Mouse (Mus musculus) hindbrain, embryonic 12.5 days (tissue): ENCODE measurements around the gene Myo5a. TPM values are rescaled to one million over a fixed set of nuclear protein-coding genes. Genes with fewer than 3 reads are reported as not detected.

ENCODE experiments used
- ATAC-seq: fragments of 200-750 bp; cut with Nextera tagmentation; 2 replicates; pipeline ENCODE4 v1.8.0; 2017; ENCODE audit warnings: moderate TSS enrichment; ENCODE audit not compliant: low FRiP score
- H3K27ac ChIP-seq: fragments of 300-500 bp; sonication (generic); 2 replicates; pipeline ENCODE4 v1.5.1; 2016; ENCODE audit warnings: mild to moderate bottlenecking
- H3K27me3 ChIP-seq: fragments of 300-500 bp; sonication (generic); 2 replicates; pipeline ENCODE4 v1.6.1; 2016; ENCODE audit warnings: mild to moderate bottlenecking
- H3K36me3 ChIP-seq: fragments of 300-500 bp; sonication (generic); 2 replicates; pipeline ENCODE4 v1.6.1; 2016; ENCODE audit warnings: mild to moderate bottlenecking
- H3K4me1 ChIP-seq: fragments of 300-500 bp; sonication (generic); 2 replicates; pipeline ENCODE4 v1.6.1; 2016
- H3K4me2 ChIP-seq: fragments of 300-500 bp; sonication (generic); replicated peaks from 2 replicates; pipeline ENCODE4 v1.6.1; 2016; ENCODE audit warnings: mild to moderate bottlenecking
- H3K4me3 ChIP-seq: fragments of 300-500 bp; sonication (generic); 2 replicates; pipeline ENCODE4 v1.5.1; 2016; ENCODE audit warnings: mild to moderate bottlenecking
- H3K9ac ChIP-seq: fragments of 300-500 bp; sonication (generic); 2 replicates; pipeline ENCODE4 v1.6.1; 2016; ENCODE audit warnings: mild to moderate bottlenecking, moderate library complexity
- H3K9me3 ChIP-seq: fragments of 300-500 bp; sonication (generic); replicated peaks from 2 replicates; pipeline ENCODE4 v1.6.1; 2016; ENCODE audit warnings: mild to moderate bottlenecking
- WGBS: fragments of 180-500 bp; shearing (Covaris S2); methylation state at CpG from one replicate; pipeline ENCODE4 v1.1.7; 2016; 5-methylcytosine and 5-hydroxymethylcytosine counted together
- polyA plus RNA-seq: library from polyadenylated mRNA; unstranded; fragments of >200 nt; fragmentation: Nextera tagmentation; extraction: Ambion mirVana; gene quantifications from 2 replicates; pipeline ENCODE4 v1.2.1, GENCODE M21; 2016

Myo5a gene
- 40.9 and 44.5 TPM in 2 replicates for polyA plus RNA-seq

- ATAC-seq: no peak; the same call in 1 of the 2 replicates
- Histone ChIP-seq H3K4me2 (peak within 1 kb of the TSS; percentile 72), H3K9me3 (no peaks in the 10 kb centered on the region), H3K27ac (peak within 1 kb of the TSS; percentile 97), H3K4me1 (peaks cover 13% of the 10 kb centered on the region), H3K9ac (peak within 1 kb of the TSS; percentile 92), H3K27me3 (no peaks in the 10 kb centered on the region), H3K4me3 (peak within 1 kb of the TSS; percentile 86), H3K36me3 (no peaks in the 10 kb centered on the region)
- WGBS: 20% methylated on average over 23 of the region's 23 CpGs
These were observed at the start of gene Myo5a for GRCm38 (mm10) chr9:75070457-75071028. Gene Myo5a (plus strand): TSS chr9:75071015.

- H3K4me2 ChIP-seq: no peak overlapping the region
- peaks cover 35% of the 10 kb centered on the region for H3K36me3 ChIP-seq
These were observed 48.3 kb upstream of the Myo5a start for GRCm38 (mm10) chr9:75022546-75022945.

GRCm38 (mm10) chr9:75023150-75023894 is 47.5 kb upstream of the Myo5a start:
- H3K4me3 ChIP-seq: no peak overlapping the region
- peaks cover 38% of the 10 kb centered on the region for H3K36me3 ChIP-seq
- no peaks in the 10 kb centered on the region for H3K4me1 ChIP-seq
- no peak overlapping the region for H3K9ac ChIP-seq
- H3K27me3 ChIP-seq: no peaks in the 10 kb centered on the region
- H3K9me3 ChIP-seq: no peaks in the 10 kb centered on the region
- WGBS: 74% methylated on average over 5 of the region's 5 CpGs
- no peak overlapping the region for H3K4me2 ChIP-seq
- no peak overlapping the region for H3K27ac ChIP-seq
- no peak for ATAC-seq

More at GRCm38 (mm10) chr9:75022546-75022945, 48.3 kb upstream of the Myo5a start:
- no peaks in the 10 kb centered on the region for H3K4me1 ChIP-seq
- 86% methylated on average over 7 of the region's 7 CpGs for WGBS
- no peaks in the 10 kb centered on the region for H3K9me3 ChIP-seq
- H3K9ac ChIP-seq: no peak overlapping the region
- no peak overlapping the region for H3K27ac ChIP-seq
- H3K27me3 ChIP-seq: no peaks in the 10 kb centered on the region
- no peak for ATAC-seq
- no peak overlapping the region for H3K4me3 ChIP-seq

DNA sequence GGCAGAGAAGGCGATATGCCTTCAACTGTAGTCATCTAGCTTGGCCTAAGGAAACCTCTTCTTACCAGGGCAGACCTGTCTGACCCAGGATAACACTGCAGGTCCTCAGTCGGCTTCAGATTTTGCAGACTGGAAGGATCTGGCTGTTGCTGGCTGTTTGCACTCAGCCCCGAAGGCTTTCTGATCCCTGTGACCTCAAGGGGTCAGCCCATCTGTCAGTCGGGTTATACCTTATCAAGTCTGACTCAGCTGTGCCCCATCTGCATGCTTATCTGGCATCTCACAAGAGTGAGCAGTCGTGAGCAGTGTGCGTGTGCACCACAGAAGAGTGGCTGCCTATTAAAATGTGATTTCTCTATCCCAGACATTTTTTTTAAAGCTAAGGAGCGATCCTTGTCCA is 46.7 kb upstream of the Myo5a start:
- no peak overlapping the region for H3K4me3 ChIP-seq
- ATAC-seq: no peak
- peaks cover 37% of the 10 kb centered on the region for H3K36me3 ChIP-seq
- H3K9ac ChIP-seq: no peak overlapping the region
- no peaks in the 10 kb centered on the region for H3K9me3 ChIP-seq
- H3K27me3 ChIP-seq: no peaks in the 10 kb centered on the region
- H3K4me1 ChIP-seq: no peaks in the 10 kb centered on the region
- 59% methylated on average over 7 of the region's 7 CpGs for WGBS
- H3K27ac ChIP-seq: no peak overlapping the region
- no peak overlapping the region for H3K4me2 ChIP-seq

DNA sequence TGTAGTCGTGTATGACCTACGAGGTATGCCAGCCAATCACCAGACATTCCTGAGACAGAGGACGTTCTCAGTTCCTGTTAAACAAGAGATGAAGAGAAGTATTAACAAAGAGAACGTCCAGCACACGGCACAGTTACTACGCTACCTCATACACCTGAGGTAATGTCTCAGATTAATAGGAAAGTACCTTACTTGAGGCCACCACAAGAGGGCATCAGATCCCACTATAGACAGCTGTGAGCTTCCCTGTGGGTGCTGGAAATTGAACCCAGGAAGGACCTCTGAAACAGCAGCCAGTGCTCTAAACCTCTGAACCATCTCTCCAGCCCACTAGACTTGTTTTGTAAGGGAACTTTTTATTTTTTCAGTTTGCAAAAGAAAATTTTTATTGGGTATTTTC is 45.1 kb upstream of the Myo5a start:
- Histone ChIP-seq H3K9me3 (no peaks in the 10 kb centered on the region), H3K27me3 (no peaks in the 10 kb centered on the region), H3K4me2 (no peak overlapping the region), H3K27ac (no peak overlapping the region), H3K9ac (no peak overlapping the region), H3K36me3 (peaks cover 24% of the 10 kb centered on the region), H3K4me1 (no peaks in the 10 kb centered on the region), H3K4me3 (no peak overlapping the region)
- 71% methylated on average over 6 of the region's 6 CpGs for WGBS
- no peak for ATAC-seq

- no peak overlapping the region for H3K27ac ChIP-seq
- H3K27me3 ChIP-seq: no peaks in the 10 kb centered on the region
- no peak overlapping the region for H3K4me2 ChIP-seq
- 90% methylated on average over 1 of the region's 1 CpGs for WGBS
- no peak for ATAC-seq
- H3K4me1 ChIP-seq: no peaks in the 10 kb centered on the region
- H3K9ac ChIP-seq: no peak overlapping the region
- no peaks in the 10 kb centered on the region for H3K9me3 ChIP-seq
- no peak overlapping the region for H3K4me3 ChIP-seq
- H3K36me3 ChIP-seq: peaks cover 13% of the 10 kb centered on the region
These were observed 38.4 kb upstream of the Myo5a start for GRCm38 (mm10) chr9:75032408-75032807.

DNA sequence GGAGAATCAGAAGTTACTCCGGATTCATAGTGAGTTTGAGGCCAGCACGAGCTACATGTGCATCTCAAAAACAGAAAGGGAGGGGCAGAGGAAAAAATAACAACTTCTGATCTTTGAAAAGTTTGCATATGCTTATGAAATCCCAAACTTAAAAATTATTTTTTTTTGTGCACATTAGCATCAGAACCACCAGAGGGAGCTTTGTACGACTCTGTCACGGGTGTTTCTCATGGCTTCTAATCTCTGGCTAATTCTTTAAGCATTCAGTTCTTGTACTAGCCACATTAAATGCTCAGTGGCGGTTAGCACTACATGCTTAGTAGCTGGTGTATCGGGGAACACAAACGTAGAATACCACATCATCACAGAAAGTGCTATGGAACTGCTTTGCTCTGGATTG is 37.7 kb upstream of the Myo5a start:
- no peak overlapping the region for H3K4me3 ChIP-seq
- peaks cover 9% of the 10 kb centered on the region for H3K36me3 ChIP-seq
- H3K27ac ChIP-seq: no peak overlapping the region
- no peaks in the 10 kb centered on the region for H3K9me3 ChIP-seq
- no peak overlapping the region for H3K4me2 ChIP-seq
- no peaks in the 10 kb centered on the region for H3K27me3 ChIP-seq
- ATAC-seq: no peak
- no peaks in the 10 kb centered on the region for H3K4me1 ChIP-seq
- H3K9ac ChIP-seq: no peak overlapping the region
- 61% methylated on average over 7 of the region's 7 CpGs for WGBS

DNA sequence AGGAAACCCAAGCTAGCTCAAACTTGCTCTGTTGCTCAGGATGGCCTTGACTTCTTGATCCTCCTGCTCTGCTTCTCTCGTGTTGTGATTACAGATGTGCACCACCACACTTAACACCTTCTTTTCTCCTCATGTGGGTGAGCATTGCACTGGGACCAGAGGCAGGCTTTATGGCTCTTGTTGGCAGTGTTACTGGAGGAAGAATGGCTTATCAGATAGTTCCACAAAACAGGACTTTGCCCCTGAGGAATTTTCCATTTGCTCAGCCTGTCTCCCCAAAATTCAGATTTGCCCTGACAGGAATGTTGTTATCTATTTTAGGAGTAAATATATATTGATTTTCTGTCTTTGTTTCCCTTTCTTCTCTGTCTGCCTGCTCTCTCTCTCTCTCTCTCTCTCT is 36.1 kb upstream of the Myo5a start:
- H3K36me3 ChIP-seq: peaks cover 4% of the 10 kb centered on the region; the same call in 1 of the 2 replicates
- ATAC-seq: no peak
- no peaks in the 10 kb centered on the region for H3K27me3 ChIP-seq
- H3K4me2 ChIP-seq: no peak overlapping the region
- no peak overlapping the region for H3K9ac ChIP-seq
- 57% methylated on average over 1 of the region's 1 CpGs for WGBS
- H3K9me3 ChIP-seq: no peaks in the 10 kb centered on the region
- no peak overlapping the region for H3K27ac ChIP-seq
- H3K4me1 ChIP-seq: peaks cover 10% of the 10 kb centered on the region
- H3K4me3 ChIP-seq: no peak overlapping the region

GRCm38 (mm10) chr9:75035944-75036343 is 34.9 kb upstream of the Myo5a start:
- H3K9ac ChIP-seq: no peak overlapping the region
- peaks cover 4% of the 10 kb centered on the region; the same call in 1 of the 2 replicates for H3K36me3 ChIP-seq
- H3K4me3 ChIP-seq: no peak overlapping the region
- no peak overlapping the region for H3K4me2 ChIP-seq
- peaks cover 10% of the 10 kb centered on the region for H3K4me1 ChIP-seq
- no peak for ATAC-seq
- no peaks in the 10 kb centered on the region for H3K9me3 ChIP-seq
- no peaks in the 10 kb centered on the region for H3K27me3 ChIP-seq
- 76% methylated on average over 4 of the region's 4 CpGs for WGBS
- no peak overlapping the region for H3K27ac ChIP-seq

GRCm38 (mm10) chr9:75037451-75038356 is 33.1 kb upstream of the Myo5a start, which contains the start of gene Arpp19:
Gene Arpp19 (plus strand): TSS chr9:75037614.
- Histone ChIP-seq H3K27me3 (no peaks in the 10 kb centered on the region), H3K27ac (peak within 1 kb of the TSS; percentile 77), H3K36me3 (no peaks in the 10 kb centered on the region), H3K4me2 (peak within 1 kb of the TSS; percentile 69), H3K9me3 (no peaks in the 10 kb centered on the region), H3K4me1 (peaks cover 10% of the 10 kb centered on the region), H3K4me3 (peak within 1 kb of the TSS; percentile 82), H3K9ac (peak within 1 kb of the TSS; percentile 92)
- ATAC-seq: peak; percentile 96
- WGBS: under 1% methylated on average over 72 of the region's 73 CpGs

- Histone ChIP-seq H3K9ac (peak overlapping the region; percentile 92), H3K9me3 (no peaks in the 10 kb centered on the region), H3K4me1 (peaks cover 10% of the 10 kb centered on the region), H3K27ac (no peak overlapping the region), H3K36me3 (no peaks in the 10 kb centered on the region), H3K4me2 (peak overlapping the region; percentile 69), H3K27me3 (no peaks in the 10 kb centered on the region), H3K4me3 (peak overlapping the region; percentile 82)
- 1% methylated on average over 10 of the region's 10 CpGs for WGBS
- no peak for ATAC-seq
These were observed 32.5 kb upstream of the Myo5a start for GRCm38 (mm10) chr9:75038357-75038688.

- Histone ChIP-seq H3K4me2 (no peak overlapping the region), H3K4me1 (peaks cover 10% of the 10 kb centered on the region), H3K9ac (no peak overlapping the region), H3K36me3 (no peaks in the 10 kb centered on the region), H3K4me3 (no peak overlapping the region), H3K9me3 (no peaks in the 10 kb centered on the region), H3K27me3 (no peaks in the 10 kb centered on the region), H3K27ac (no peak overlapping the region)
- no peak for ATAC-seq
- 92% methylated on average over 2 of the region's 2 CpGs for WGBS
These were observed 30.2 kb upstream of the Myo5a start for GRCm38 (mm10) chr9:75040566-75040965.
